Mouse (Mus musculus): Measurements from ENCODE around the gene Fam117a.

DNA sequence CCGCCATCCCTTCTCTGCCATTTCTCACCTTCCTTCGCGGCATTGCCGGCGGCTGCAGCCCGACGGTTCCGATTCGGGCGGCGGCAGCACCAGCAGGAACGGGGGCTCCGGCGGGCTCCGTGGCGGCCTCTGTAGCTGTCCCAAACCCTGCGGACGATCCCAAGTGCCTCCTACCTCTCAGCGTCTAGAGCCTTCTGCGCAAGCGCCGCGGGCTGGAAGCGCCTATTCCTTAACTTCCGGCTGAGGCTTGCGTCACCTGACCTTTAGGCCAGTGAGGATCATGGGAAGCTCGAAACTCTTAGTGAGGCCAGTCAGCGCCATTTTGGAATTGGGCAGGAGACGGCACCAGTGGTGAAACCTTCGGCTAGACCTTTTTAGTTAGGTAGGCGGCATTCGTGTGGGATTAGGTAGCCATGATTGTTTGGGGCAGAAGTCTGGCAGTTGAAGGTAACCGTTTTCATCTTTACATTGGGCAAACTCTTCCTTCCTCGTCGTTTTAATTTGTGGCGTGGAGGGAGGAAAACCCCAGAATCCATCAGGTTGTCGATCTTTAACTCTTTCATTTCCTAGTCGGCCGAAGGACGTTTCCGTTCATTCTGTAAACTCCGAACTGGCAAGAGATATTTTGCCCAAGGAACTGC is 26.7 kb upstream of the Fam117a start, which contains the start of gene Kat7:
- TF ChIP-seq CTCF (conservative IDR thresholded peaks at IDR 0.05; ENCODE audit: insufficient read depth, insufficient read length, low read depth, low read length) (no peak), POLR2A (IDR thresholded peaks at IDR 0.05; ENCODE audit: low read depth, low read length) (no peak)

All from kidney, adult 2 months (tissue).